Mouse (Mus musculus) 3T3-L1 (cell line): Measurements from ENCODE around the gene Prnd.

Experiments used
- DNase-seq: peaks from one replicate; pipeline ENCODE4 v3.0.0-alpha.2; 2015; ENCODE audit warnings: low read depth, low spot score

The Prnd gene

GRCm38 (mm10) chr2:131939404-131940111, 11.1 kb upstream of the Prnd start:
- DNase-seq: peak; percentile 72

- no peak for DNase-seq
Measured at GRCm38 (mm10) chr2:131940506-131940905, 10.2 kb upstream of the Prnd start.

- no peak for DNase-seq
Measured at GRCm38 (mm10) chr2:131941501-131941900, 9.2 kb upstream of the Prnd start.

- no peak for DNase-seq
Measured at GRCm38 (mm10) chr2:131944370-131944769, 6.3 kb upstream of the Prnd start.

- DNase-seq: peak; percentile 46
Measured at GRCm38 (mm10) chr2:131945225-131945624, 5.4 kb upstream of the Prnd start.

GRCm38 (mm10) chr2:131945765-131946164, 4.9 kb upstream of the Prnd start:
- no peak for DNase-seq

GRCm38 (mm10) chr2:131946351-131946750, 4.3 kb upstream of the Prnd start:
- DNase-seq: no peak

GRCm38 (mm10) chr2:131948156-131948555, 2.5 kb upstream of the Prnd start:
- no peak for DNase-seq

- no peak for DNase-seq
Measured at GRCm38 (mm10) chr2:131948916-131949639, 1.6 kb upstream of the Prnd start.

- peak; percentile 78 for DNase-seq
Measured at GRCm38 (mm10) chr2:131949767-131950597, 679 bp upstream of the Prnd start.

- no peak for DNase-seq
Measured at GRCm38 (mm10) chr2:131952456-131952855, 1.8 kb downstream of the Prnd start.

- no peak for DNase-seq
Measured at GRCm38 (mm10) chr2:131952961-131953538, 2.4 kb downstream of the Prnd start.

GRCm38 (mm10) chr2:131953711-131954110, 3.0 kb downstream of the Prnd start:
- no peak for DNase-seq

- DNase-seq: no peak
Measured at GRCm38 (mm10) chr2:131954835-131955234, 4.2 kb downstream of the Prnd start.

- no peak for DNase-seq
Measured at GRCm38 (mm10) chr2:131955264-131955663, 4.6 kb downstream of the Prnd start.

- DNase-seq: no peak
Measured at GRCm38 (mm10) chr2:131956336-131957256, 5.9 kb downstream of the Prnd start.

- peak; percentile 43 for DNase-seq
Measured at GRCm38 (mm10) chr2:131957731-131958222, 7.1 kb downstream of the Prnd start.

- no peak for DNase-seq
Measured at GRCm38 (mm10) chr2:131961671-131962070, 11.0 kb downstream of the Prnd start.

- no peak for DNase-seq
Measured at GRCm38 (mm10) chr2:131970597-131970996, 19.9 kb downstream of the Prnd start.

- no peak for DNase-seq
Measured at GRCm38 (mm10) chr2:131971098-131971497, 20.4 kb downstream of the Prnd start.

- DNase-seq: no peak
Measured at GRCm38 (mm10) chr2:131976663-131977062, 26.0 kb downstream of the Prnd start.
